Mouse (Mus musculus): ENCODE results near the gene Gm20431.
A peak's percentile ranks its signal among the peaks of the same experiment; 100 is the strongest.

Gene Gm20431

DNA sequence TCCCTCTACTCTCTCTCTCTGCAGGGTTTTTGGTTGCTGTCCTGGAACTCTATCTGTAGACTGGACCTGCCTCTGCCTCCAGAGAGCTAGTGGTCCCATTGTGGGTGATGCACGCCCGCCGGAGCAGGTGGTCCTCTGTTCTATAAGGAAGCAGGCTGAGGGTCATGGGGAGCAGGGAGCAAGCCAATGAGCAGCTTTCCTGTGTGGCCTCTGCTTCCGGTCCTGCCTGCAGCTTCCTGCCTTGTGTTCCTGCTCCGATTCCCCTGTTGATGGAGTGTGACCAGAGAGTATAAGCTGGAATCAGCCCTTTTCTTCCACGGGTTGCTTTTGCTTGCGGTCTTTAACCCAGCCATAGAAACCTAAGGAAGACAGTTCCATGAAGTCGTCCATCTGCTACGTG is 93.2 kb downstream of the Gm20431 start:
- DNase-seq (ENCODE audit: low read depth): no peak

DNA sequence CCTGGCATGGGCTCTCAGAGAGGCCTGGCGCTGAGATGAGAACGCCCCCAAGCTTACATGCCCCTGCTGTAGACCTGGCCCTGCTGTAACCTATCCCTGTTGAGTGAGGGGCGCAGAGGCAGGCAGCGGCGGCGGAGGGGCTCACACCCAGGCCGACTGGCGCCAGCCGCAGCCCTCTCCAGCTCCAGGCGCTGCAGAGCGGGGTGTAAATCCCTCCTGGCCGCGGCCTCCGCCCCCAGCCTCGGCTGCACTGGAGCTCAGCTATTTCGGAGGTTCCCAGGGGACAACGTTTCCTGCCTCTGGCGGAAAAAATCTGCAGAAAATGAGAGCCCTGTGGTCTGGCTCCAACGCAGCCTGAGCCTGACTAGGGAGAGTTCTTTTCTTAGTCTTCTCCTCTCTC is 95.6 kb downstream of the Gm20431 start:
- DNase-seq (ENCODE audit: low read depth): peak; percentile 94

DNA sequence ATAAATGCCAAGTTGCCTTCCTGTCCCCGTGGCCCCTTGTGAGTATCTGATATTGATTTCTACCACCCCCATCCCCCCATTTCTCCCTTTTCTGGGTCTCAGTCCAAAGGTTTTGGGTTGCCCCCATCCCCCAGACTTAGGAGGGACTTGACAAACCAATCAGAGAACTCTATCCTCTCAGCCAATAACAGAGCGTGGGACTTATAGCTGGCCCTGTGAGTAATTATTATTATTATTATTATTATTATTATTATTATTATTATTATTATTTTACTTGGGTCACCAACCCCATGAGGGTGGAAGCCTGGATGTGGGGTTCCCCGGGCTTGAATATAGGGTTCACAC is 96.0 kb downstream of the Gm20431 start:
- no peak for DNase-seq (ENCODE audit: low read depth)

DNA sequence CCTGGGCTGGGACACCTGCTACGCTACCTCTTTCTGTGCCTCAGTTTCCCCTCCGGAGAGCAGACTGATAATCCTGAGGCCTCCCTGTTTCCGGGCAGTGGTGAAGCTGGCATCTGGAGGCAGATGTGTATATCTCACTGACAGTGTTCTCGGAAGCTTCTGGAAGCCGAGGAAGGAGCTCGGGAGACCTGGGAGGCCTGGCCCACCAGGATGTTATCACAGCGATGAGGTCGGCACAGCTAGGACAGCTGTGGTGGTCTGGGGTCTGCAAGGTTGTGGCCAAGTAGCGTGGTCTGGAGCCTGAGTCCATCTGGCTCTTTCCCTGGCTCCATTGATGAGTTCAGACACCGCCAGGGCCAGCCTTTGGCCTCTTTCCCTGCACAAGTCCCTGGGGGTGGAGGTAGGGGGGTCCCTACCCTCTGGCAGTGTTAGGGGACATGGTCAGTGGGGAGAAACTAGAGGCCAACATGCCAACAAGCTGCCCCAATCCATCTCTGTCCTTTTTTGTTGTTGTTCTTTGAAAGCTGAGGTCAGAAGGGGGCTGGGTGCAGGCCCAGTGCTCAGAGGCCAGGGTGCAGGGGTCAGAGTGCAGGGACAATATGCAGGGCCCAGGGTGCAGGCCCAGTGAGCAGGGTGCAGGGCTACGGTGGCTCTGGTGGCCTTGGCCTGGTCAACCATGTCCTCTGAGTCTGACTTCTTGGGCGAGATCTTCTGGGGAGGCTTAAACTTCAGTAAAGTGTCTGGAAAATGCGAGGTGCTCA is 96.6 kb downstream of the Gm20431 start:
- no peak for DNase-seq (ENCODE audit: low read depth)

DNA sequence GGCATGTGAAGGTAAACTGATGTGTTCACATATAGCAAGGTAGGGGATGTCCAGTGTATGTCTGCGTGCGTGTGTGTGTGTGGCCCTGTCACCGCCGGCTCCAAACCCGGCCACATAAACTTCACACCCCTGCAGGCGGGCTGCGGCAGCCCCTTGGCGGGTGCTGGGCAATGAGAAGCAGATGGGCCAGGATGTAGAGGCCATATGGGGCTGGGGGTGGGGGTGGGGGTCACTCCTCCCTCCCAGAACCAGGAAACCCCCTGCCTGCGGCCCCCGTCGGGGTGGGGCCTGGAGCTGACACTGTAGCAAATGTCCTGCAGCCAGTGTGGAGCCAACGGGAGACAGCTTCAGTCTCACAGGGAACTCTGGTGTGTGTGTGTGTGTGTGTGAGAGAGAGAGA is 97.6 kb downstream of the Gm20431 start:
- DNase-seq (ENCODE audit: low read depth): no peak

DNA sequence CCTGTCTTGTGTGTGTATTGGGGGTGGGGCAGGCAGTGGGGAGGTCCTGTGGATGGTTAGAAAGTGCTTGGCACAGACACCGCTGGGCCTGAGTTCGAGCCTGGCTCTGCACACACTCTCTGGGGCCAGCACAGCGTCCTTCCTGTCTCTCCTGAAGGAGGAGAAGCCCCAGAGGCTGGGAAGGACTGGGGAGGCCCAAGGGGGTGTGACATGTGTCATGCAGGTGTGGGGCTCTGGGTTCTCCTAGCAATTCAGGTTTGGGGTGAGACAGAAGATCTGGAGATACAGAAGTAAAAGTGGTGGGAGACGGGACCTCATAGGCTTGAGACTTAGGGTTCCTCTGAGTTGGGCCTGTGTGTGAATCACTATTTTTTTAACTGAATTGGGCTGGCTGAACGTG is 98.3 kb downstream of the Gm20431 start:
- DNase-seq (ENCODE audit: low read depth): no peak

DNA sequence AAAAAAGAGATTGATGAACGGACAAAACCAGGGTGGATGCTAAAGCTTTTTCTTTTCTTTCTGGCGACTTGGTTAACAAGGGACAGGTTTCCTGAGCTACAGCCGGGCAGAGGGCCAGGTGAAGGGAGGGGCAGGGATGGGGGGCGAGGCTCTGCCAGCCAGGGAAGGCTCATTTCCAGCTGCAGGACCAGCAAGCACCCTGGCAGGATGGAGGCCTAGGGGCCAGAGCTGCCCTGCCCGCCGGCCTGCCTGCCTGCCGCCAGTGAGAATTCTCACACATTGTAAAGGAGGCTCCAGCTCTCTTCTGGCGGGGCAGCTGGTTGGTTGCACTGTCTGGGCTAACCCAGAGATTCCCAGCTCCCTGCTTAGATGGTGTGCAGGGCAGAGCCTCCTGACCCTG is 99.2 kb downstream of the Gm20431 start:
- peak; percentile 82 for DNase-seq (ENCODE audit: low read depth)

DNA sequence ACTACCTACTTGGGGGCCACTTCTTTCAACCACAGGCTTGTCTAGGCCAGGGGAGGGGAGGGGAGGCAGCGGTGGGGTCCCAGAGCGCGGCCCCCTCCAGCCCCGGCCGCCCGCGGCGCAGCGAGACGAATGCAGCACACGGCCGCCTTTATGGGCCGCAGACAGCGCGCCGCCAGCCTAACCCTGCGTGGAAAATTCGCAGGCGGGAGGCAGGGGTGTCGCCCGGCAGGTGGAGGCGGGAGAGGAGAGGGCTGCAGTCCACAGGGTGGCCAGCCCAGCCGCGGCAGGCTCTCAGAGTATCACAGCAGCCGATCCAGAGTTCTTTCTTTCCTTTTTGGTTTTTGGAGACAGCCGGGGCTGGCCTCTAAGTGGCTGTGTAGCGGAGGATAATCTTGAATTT is 101.9 kb downstream of the Gm20431 start:
- no peak for DNase-seq (ENCODE audit: low read depth)

Measured in NIH3T3 (cell line).